Mouse (Mus musculus) myocyte (in vitro differentiated cells): ENCODE measurements at regions not wholly inside any gene's neighbourhood (a gene's known extent, or its start where the extent isn't known, plus 50 kb on each side); places are given as distances from the start of the nearest gene placed in this dataset.

Source experiments
- H3K27me3 ChIP-seq: one replicate; pipeline ENCODE4 v1.6.1; 2011; ENCODE audit not compliant: control insufficient read depth, insufficient read depth, insufficient read length
- H3K36me3 ChIP-seq: one replicate; pipeline ENCODE4 v1.6.1; 2011; ENCODE audit not compliant: control insufficient read depth, insufficient read depth
- H3K4me2 ChIP-seq: one replicate; pipeline ENCODE4 v1.6.1; 2011; ENCODE audit warnings: low read depth, control low read depth
- H3K4me3 ChIP-seq: one replicate; pipeline ENCODE4 v1.5.1; 2011; ENCODE audit warnings: mild to moderate bottlenecking, control low read depth, moderate library complexity
- H3K79me2 ChIP-seq: one replicate; pipeline ENCODE4 v1.6.1; 2011; ENCODE audit not compliant: control insufficient read depth, insufficient read depth
- H3ac ChIP-seq: one replicate; pipeline ENCODE4 v1.6.1; 2011; ENCODE audit not compliant: control insufficient read depth, insufficient read length
- CEBPB ChIP-seq: IDR thresholded peaks from 2 replicates; pipeline ENCODE4 v1.6.1; 2011; ENCODE audit warnings: mild to moderate bottlenecking, moderate library complexity; ENCODE audit not compliant: poor library complexity, insufficient read depth, severe bottlenecking
- E2F4 ChIP-seq: IDR thresholded peaks from one replicate; pipeline ENCODE4 v1.6.1; 2011; ENCODE audit warnings: mild to moderate bottlenecking, control low read depth, moderate library complexity; ENCODE audit not compliant: insufficient read depth
- MAX ChIP-seq: IDR thresholded peaks from one replicate; pipeline ENCODE4 v1.6.1; 2011; ENCODE audit warnings: low read depth, mild to moderate bottlenecking, control low read depth
- MYOD1 ChIP-seq, 3 experiments: IDR thresholded peaks; one replicate each; pipeline ENCODE4 v1.6.1; 2011; ENCODE audit warnings: control low read depth in 2 of 3, low read depth in 2 of 3, mild to moderate bottlenecking in 2 of 3, moderate library complexity in 1 of 3; ENCODE audit not compliant: insufficient read length in 2 of 3, control insufficient read depth in 1 of 3
- MYOG ChIP-seq, 3 experiments: IDR thresholded peaks; one replicate each; pipeline ENCODE4 v1.6.1; 2011; ENCODE audit warnings: control low read depth in 2 of 3, low read depth in 2 of 3, mild to moderate bottlenecking in 2 of 3; ENCODE audit not compliant: insufficient read length in 2 of 3, control insufficient read depth in 1 of 3, insufficient read depth in 1 of 3
- POLR2A ChIP-seq: IDR thresholded peaks from one replicate; pipeline ENCODE4 v1.6.1; 2011; ENCODE audit warnings: low read depth, mild to moderate bottlenecking, control low read depth, moderate library complexity; ENCODE audit not compliant: insufficient read length
- POLR2AphosphoS2 ChIP-seq: IDR thresholded peaks from one replicate; pipeline ENCODE4 v1.6.1; 2011; ENCODE audit warnings: low read depth, control low read depth; ENCODE audit not compliant: insufficient read length
- REST ChIP-seq: IDR thresholded peaks from one replicate; pipeline ENCODE4 v1.6.1; 2011; ENCODE audit warnings: mild to moderate bottlenecking, control low read depth, moderate library complexity; ENCODE audit not compliant: insufficient read depth, insufficient read length
- SRF ChIP-seq: IDR thresholded peaks from one replicate; pipeline ENCODE4 v1.6.1; 2011; ENCODE audit warnings: low read depth; ENCODE audit not compliant: control insufficient read depth, insufficient read length
- TCF12 ChIP-seq: IDR thresholded peaks from one replicate; pipeline ENCODE4 v1.6.1; 2011; ENCODE audit warnings: mild to moderate bottlenecking, control low read depth; ENCODE audit not compliant: poor library complexity, insufficient read depth, severe bottlenecking
- TCF3 ChIP-seq: IDR thresholded peaks from one replicate; pipeline ENCODE4 v1.6.1; 2011; ENCODE audit warnings: low read depth, control low read depth; ENCODE audit not compliant: insufficient read length
- USF1 ChIP-seq: IDR thresholded peaks from one replicate; pipeline ENCODE4 v1.6.1; 2011; ENCODE audit warnings: low read depth, mild to moderate bottlenecking, control low read depth, moderate library complexity

DNA sequence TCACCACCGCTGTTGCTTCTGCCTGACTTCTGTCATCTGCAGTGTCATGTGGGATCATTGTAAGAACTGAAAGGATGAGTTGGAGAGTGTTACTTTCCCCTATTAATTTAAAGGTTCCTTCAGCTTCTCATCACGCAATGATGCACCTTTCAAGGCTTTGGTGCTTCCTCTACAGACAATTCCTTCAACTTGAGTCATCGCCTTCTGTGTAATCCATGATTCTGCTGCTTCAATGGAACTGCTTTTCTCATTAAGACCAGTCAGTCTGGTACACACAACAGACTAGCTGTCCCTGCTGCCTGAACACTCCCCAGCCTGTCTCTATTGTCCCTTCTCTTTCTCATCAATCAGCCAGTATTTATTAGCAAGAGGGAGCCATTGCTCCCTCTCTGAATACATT lies 116.2 kb upstream of the Gas2 start:
- Histone ChIP-seq H3K79me2 (no peaks in the 10 kb centered on the region), H3K4me2 (no peak overlapping the region), H3K36me3 (no peaks in the 10 kb centered on the region), H3ac (no peak overlapping the region), H3K4me3 (no peak overlapping the region), H3K27me3 (no peaks in the 10 kb centered on the region)
- TF ChIP-seq MAX (no peak), SRF (no peak), POLR2AphosphoS2 (no peak), MYOD1 (IDR thresholded peaks at IDR 0.05; ENCODE audit: control insufficient read depth in 1 of 3, insufficient read length in 2 of 3, low read depth in 2 of 3) (no peak), E2F4 (no peak), CEBPB (no peak), REST (no peak), POLR2A (no peak), TCF3 (no peak), TCF12 (no peak), USF1 (no peak), MYOG (IDR thresholded peaks at IDR 0.05; ENCODE audit: control insufficient read depth in 1 of 3, insufficient read depth in 1 of 3, insufficient read length in 2 of 3, low read depth in 2 of 3) (no peak)

GRCm38 (mm10) chr7:51748633-51749303 lies 113.0 kb upstream of the Gas2 start:
- H3K4me2 ChIP-seq: no peak overlapping the region
- no peak overlapping the region for H3K4me3 ChIP-seq
- H3K27me3 ChIP-seq: no peaks in the 10 kb centered on the region
- no peak overlapping the region for H3ac ChIP-seq
- TF ChIP-seq USF1 (no peak), MYOG (IDR thresholded peaks at IDR 0.05; ENCODE audit: control insufficient read depth in 1 of 3, insufficient read depth in 1 of 3, insufficient read length in 2 of 3, low read depth in 2 of 3) (no peak)
- no peaks in the 10 kb centered on the region for H3K36me3 ChIP-seq
- no peaks in the 10 kb centered on the region for H3K79me2 ChIP-seq

DNA sequence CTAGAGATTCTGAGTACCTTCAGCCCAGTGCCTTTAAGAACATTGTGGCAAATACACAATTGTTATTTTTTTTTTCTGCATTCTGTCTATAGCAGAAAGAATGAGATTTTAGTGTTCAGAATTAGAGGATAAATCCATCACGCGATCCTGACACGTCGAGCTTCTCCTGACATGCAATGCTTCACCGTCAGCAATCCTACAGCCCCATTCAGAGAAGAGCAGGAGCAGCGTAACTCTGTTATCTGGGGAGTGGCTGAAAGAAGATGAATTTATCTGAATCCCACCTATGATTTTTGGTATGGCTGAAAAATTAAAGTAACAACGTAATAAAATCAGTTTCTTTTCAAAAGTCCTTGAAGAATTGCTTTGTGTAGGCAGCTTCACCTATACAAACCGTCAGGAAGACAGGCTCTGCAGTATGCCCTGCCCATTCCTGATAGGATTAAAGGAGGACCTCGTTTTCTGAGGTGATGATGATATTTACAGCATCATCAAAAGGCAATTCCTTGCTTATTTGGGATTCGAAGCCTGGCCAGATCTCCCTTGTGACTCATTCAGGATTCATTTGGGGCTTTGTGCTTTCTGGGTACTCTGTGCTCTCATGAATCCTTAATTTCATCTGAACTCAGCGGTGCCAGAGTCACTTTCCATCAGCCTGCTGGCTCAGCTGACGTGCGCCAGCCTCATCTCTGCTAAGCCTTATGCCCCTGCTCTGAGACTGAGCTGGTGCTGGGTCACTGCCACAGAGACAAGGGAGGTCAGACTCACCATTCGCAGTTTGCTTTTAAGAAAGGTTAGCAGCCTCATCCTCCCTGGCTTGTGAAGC lies 112.3 kb upstream of the Gas2 start:
- no peak overlapping the region for H3K4me3 ChIP-seq
- TF ChIP-seq E2F4: no peak
- TF ChIP-seq MYOG (IDR thresholded peaks at IDR 0.05; ENCODE audit: control insufficient read depth in 1 of 3, insufficient read depth in 1 of 3, insufficient read length in 2 of 3, low read depth in 2 of 3): no peak
- TF ChIP-seq CEBPB: no peak
- no peak for TF ChIP-seq TCF12
- TF ChIP-seq POLR2A: no peak
- TF ChIP-seq POLR2AphosphoS2: no peak
- TF ChIP-seq MAX: no peak
- no peak for TF ChIP-seq REST
- TF ChIP-seq USF1: no peak
- no peak for TF ChIP-seq SRF
- no peak for TF ChIP-seq TCF3
- TF ChIP-seq MYOD1 (IDR thresholded peaks at IDR 0.05; ENCODE audit: control insufficient read depth in 1 of 3, insufficient read length in 2 of 3, low read depth in 2 of 3): no peak
- no peaks in the 10 kb centered on the region for H3K36me3 ChIP-seq
- no peaks in the 10 kb centered on the region for H3K27me3 ChIP-seq
- H3ac ChIP-seq: no peak overlapping the region
- peak overlapping the region; percentile 53 for H3K4me2 ChIP-seq
- no peaks in the 10 kb centered on the region for H3K79me2 ChIP-seq

DNA sequence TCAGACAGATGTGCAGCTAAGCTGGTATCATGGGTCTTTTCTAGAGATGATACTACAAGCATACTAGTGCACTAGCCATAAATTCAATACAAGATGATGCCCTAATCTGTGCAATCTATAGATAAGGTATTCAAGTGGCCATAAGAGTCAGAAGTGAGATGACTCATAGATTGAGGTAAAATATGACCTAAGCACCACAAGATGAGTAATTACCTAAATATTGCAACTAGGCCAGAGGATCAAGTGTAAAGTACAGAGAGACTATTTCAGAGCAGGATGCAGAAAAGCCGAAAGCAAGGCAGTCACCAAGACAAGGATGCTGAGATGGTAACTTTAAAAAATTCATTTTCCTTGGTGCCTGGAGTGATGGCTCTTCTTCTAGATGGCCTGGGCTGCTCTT lies 111.5 kb upstream of the Gas2 start:
- Histone ChIP-seq H3K4me3 (no peak overlapping the region), H3ac (no peak overlapping the region), H3K4me2 (peak overlapping the region; percentile 53), H3K79me2 (no peaks in the 10 kb centered on the region), H3K27me3 (no peaks in the 10 kb centered on the region), H3K36me3 (no peaks in the 10 kb centered on the region)
- TF ChIP-seq USF1 (no peak), MAX (no peak), SRF (no peak), POLR2A (no peak), MYOG (IDR thresholded peaks at IDR 0.05; ENCODE audit: control insufficient read depth in 1 of 3, insufficient read depth in 1 of 3, insufficient read length in 2 of 3, low read depth in 2 of 3) (no peak), CEBPB (no peak), REST (no peak)

- no peak overlapping the region for H3K4me2 ChIP-seq
- no peak overlapping the region for H3ac ChIP-seq
- no peaks in the 10 kb centered on the region for H3K27me3 ChIP-seq
- no peaks in the 10 kb centered on the region for H3K36me3 ChIP-seq
- H3K4me3 ChIP-seq: no peak overlapping the region
- no peaks in the 10 kb centered on the region for H3K79me2 ChIP-seq
- TF ChIP-seq USF1: no peak
- no peak for TF ChIP-seq MYOD1 (IDR thresholded peaks at IDR 0.05; ENCODE audit: control insufficient read depth in 1 of 3, insufficient read length in 2 of 3, low read depth in 2 of 3)
- no peak for TF ChIP-seq TCF3
- no peak for TF ChIP-seq POLR2A
- TF ChIP-seq SRF: no peak
- TF ChIP-seq CEBPB: no peak
- no peak for TF ChIP-seq TCF12
Measured at GRCm38 (mm10) chr7:51753062-51753461, 108.8 kb upstream of the Gas2 start.
